Mouse (Mus musculus) T-helper 2 cell (primary cell): ENCODE data around the gene Il31.
"Not testable (repeated sequence)": the region's sequence is repeated elsewhere in the genome, so short reads cannot be mapped to it uniquely, and the experiment has no call there.

ENCODE experiments used
- in situ Hi-C: fragments of 300-600 bp; cut with MboI, MseI; formaldehyde crosslinking; loops from one replicate; pipeline ENCODE4 v1.15.1; 2025; ENCODE audit warnings: high pct_unique_total_duplicates

Il31 gene

DNA sequence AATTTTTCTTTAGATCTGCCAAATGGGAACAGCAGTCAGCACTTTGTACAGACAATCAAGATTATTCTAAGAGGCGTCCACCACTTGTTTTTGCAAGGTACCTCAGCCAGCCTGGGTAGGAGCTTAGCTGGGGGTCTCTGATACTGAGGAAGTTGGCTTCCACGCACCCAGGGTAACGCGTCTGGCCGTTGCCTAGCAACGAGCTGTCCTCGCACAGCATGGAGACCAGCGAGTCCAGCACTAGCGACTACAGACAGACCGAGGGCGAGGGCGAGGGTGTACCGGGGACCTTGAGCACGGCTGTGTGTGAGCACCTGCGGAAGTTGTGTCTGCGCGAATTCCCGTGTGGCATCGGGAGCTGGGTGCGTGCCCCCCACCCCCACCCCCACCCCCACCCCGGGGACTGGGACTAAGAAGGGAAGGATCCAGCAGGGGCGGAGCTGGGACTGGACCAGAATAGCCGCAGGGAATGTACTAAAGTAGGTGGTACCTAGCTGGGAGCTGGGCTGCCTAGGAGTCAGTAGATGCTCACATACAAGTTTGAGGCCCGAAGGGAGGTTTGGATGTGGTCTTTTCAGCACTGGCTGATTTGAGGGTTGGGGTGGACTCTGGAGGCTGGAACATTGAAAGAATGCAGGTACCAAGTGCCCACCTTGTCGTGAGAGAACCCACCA is at the start of gene Il31, which contains the start of gene Lrrc43:
Gene Il31 (minus strand): TSS at position 378 of the 674 bp plus-strand sequence.
Gene Lrrc43 (plus strand): TSS at position 194 of the 674 bp plus-strand sequence.
- in situ Hi-C loops: loop anchor here (25.0 kb wide), 1 partner anchor 1273 kb away; no protein-coding TSS in a partner anchor

DNA sequence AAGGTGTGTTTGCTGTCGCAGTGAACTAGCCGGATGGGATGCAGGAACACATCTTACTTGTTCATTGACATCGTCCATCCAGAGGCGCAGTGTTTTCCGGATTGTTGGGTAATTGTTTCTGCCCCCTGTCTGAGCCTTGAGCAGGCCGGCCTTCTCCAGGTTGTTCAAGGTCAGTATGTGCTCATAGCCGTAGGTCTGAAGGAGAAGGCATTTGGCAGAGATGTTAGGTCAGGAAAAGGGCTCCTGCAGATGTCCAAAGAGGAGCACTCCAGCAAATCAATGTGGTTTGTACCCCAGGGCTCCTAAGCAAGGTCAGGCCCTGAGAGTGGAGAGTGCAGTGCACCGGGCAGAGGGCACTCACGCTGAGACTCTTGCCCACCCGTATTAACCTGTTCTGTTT is 44.5 kb upstream of the Il31 start:
- in situ Hi-C loops: no loop called here

DNA sequence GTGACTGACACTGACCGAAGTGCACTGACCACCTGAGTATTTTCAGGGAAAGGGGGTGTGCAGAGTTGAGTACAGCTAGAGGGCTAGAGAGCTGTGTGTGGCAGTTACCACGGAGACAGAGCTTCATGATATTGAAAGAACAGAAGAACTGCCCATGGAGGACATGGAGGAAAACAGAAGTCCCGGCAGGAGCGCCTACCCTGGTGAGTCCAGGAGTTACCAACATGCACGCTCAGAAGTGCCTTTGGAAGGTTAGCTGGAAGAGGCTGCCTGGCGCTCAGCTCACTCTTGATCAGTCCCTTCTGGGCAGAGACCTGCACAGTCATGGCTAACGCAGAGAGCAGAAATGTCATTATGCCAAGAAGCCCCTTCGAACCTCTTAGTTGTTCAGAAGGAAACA is 40.8 kb upstream of the Il31 start:
- in situ Hi-C loops: no loop called here

DNA sequence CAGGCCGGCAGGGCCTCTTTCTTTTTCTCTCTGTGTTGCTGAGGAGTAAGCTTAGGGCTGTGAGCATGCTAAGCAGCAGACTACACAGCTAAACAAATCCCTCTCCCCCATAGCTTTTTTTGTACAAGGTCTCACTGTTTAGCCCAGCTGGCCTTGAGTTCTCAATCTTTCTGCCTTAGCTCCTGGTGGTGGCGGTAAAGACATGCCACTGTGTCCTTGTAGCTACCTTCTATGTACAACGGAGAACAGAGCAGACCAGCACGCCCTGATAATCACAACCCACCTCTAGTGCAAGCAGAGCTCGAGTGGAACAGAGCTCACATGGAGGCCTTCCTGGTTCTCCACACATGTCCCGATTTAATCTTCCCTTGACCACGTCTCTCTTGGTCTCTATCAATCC is 39.4 kb upstream of the Il31 start:
- in situ Hi-C loops: loop anchor here (5.0 kb wide), 1 partner anchor 49 kb away; no protein-coding TSS in a partner anchor

DNA sequence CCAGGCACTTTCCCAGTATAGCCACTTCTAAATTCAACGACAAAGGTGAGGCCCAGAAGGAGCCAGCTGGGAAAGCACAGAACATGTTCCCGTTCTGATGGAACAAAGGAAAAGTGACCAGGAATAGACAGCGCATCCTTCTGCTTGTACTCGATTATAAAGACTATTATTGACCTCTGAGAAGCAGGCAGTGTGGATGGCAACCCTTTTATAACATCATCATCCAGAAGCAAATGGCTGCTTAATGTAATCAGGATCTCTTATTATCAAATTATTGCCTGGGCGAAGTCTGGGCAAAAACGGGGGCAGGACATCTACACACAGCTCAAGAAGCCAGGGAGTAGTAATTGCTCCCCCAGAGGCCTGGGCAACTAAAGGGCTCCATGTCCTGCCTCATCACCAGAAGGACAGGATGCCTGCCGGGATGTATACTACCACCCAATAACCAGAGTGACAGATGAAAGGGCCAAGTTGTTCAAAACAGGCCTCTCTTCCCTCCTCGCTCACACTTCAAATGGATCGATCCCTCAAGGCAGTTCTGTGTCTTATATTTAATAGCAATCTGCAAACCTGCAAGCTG is 36.7 kb upstream of the Il31 start:
- in situ Hi-C loops: loop anchor here (5.0 kb wide), 1 partner anchor 51 kb away; no protein-coding TSS in a partner anchor

DNA sequence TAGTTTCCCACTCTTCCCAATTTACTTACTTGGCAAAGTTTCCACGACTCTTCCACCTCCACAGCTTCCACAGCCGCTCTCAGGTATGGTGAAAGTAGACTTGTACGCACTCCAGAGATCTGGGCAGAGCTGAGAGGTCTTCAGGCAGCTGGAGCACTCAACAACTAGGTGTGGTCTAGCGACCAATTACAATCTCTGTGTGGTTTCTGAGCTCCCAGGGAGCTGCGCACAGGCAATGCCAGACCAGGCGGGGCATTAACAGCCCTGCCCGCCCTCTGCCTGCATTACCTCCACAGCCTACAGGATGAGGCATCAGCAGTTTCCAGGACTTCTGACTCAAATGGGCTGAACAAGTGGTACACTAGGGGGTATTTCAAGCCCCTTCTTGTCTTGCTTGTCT is 36.0 kb upstream of the Il31 start, which contains the start of gene Gm49027:
Gene Gm49027 (minus strand): TSS at position 208 of the 400 bp plus-strand sequence.
- in situ Hi-C loops: loop anchor here (5.0 kb wide), 1 partner anchor 52 kb away; no protein-coding TSS in a partner anchor

DNA sequence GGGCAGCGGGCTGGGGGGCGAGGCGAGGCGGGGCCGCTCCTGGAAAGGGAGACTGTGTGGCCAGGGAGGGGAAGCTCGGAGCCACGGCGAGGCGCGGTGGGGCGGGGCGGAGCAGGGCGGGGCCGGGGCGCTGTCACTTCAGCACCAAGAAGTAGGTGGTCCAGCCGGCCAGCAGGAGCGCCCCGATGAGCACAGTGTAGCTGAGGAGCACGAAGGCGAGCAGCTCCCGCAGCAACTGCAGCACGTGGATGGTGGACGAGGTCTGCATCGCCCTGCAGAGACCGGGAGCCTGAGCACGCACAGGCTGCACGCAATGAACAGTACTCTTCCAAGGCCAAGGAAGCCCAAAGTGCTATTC is 35.1 kb upstream of the Il31 start:
- in situ Hi-C loops: no loop called here

DNA sequence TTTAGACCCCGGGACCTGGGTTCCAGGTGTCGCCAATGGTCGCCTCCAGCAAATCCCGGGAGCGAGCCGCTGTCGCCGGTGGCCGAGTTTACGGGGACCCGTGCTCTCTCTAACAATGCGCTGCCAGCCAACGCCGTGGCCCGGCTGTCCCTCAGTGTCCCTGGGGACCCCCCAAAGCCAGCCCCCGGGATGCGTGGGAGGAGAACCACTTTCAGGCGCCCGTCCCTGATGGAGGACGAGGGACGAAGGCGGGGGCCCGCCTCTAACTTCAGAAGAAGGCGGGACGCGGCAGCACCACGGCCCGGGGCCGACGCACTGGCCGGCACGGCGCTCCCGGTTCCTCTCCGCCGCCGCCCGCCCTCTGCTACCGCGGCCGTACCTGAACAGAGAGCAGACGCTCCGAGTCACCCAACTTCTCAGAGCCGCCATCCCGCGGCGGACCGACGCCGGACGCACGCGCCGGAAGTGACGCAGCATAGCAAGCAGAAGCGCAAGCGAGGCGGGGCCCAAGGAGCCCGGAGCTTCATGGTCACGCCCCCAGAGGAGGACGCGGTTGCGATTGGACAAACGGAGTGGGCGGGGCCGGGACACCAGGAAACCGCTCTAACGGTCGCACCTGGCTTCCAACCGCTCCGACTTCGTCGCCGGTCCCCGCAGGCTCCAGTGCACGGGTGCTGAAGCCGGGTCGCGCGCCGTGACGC is 34.6 kb upstream of the Il31 start, which contains the start of gene Diablo:
Gene Diablo (minus strand): TSS at position 485 of the 701 bp plus-strand sequence.
- in situ Hi-C loops: no loop called here

DNA sequence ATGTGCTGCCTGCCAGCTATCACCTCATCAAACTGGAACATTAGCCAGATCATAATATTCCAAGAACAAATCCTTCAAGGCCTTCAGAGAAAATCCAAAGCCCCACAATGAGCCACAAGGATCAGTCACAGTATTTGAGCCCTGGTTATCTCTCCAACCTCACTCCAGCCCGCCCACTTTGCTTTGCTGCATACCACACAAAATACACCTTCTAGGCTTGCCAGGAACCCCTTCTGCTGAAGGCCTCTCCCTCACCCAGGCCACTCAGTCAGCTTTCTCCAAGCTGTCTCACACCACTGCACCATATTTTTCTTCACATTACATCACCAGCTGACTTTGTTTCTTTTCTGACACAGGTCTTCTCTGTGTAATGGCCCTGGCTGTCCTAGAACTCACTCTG is 32.9 kb upstream of the Il31 start:
- in situ Hi-C loops: no loop called here

DNA sequence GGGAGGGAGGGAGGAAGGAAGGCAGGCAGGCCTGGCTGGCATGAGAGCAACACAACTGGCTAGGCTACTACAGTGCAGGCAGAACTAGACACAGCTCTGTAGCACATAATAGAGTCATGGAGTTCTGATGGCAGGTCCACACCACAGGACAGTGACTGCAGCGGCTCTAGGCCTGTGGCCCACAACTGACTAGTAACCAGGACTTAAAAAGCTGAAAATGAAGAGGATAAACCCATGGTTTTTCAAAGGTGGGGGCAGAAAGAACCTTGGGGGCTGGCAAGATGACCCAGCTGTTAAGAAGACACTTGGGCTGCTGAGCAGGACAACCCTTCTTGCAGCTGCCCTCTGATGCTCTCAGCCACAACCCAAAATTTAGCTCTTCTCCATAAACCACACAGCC is 32.3 kb upstream of the Il31 start:
- in situ Hi-C loops: no loop called here

DNA sequence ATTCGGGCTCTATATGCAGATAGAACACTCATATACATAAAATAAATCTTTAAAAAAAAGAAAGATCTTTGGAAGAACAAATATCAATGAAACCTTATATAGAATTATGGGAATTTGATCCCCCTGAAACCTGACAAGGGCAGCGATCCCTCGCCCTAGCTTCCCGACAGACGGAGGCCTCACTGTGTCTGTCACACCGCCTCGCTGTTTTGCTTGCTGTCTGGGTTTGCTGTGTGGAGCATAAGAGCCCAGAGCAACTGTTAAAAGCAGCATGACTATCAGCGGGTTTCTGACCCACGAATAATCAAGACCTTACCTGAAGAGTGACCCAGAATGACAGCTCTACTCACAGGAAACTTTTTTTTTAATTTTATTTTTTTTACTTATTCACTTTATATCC is 31.4 kb upstream of the Il31 start:
- in situ Hi-C loops: no loop called here

DNA sequence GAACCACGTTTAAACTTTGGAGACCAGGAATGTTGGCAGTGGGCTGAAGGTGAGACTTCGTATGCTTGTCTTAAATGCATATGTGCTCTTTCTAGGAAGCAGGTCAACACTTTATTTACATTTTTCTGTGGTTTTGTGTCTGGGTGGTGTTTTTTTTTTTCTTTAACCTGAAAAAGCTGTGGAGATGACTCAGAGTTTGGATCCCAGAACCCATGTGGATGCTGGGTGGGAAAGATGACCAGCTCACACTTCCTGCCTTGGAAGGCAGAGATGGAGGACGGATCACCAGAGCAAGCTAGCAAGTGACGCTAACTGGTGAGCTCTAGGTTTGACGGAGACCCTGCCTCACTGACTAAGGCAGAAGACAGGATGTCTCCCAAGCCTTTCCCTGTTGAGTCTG is 25.6 kb upstream of the Il31 start:
- in situ Hi-C loops: no loop called here

DNA sequence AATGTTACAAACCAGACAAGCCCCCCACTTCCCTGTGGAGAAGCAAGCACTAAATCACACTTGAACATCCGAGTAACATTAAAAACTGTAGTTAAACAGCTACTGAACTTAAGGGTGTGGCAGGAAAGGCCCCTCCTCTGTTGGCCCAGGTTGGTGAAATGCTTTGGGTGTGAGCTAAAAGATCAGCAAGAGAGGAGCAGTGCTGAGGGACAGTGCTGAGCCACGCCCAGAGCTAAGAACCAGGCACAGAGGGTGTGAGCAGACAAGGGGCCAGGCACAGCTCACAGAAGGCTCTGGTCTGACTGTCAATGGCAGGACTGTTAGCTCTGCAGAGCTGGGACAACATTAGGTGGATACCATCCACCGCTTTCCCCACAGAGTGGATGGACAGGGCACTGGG is 22.8 kb upstream of the Il31 start:
- in situ Hi-C loops: no loop called here

DNA sequence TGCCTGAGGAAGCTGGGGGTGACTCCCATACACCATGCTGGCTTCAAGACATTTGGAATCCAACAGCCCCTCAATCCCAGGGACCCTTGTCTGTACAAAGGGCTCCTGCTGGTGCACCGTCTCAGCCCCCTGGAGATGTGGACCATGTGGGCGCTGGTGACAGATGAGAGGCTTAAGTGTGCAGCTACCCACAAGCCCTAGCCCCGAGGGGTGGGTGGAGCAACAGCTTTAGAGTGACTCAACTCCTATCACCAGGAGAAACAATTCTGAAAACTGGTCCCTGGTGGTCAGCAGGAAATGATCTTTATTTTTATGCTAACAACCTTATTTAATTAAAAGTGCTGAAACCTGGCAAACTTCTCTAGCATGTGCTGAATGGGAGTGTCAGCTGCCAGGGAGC is 22.1 kb upstream of the Il31 start:
- in situ Hi-C loops: not testable (repeated sequence)

DNA sequence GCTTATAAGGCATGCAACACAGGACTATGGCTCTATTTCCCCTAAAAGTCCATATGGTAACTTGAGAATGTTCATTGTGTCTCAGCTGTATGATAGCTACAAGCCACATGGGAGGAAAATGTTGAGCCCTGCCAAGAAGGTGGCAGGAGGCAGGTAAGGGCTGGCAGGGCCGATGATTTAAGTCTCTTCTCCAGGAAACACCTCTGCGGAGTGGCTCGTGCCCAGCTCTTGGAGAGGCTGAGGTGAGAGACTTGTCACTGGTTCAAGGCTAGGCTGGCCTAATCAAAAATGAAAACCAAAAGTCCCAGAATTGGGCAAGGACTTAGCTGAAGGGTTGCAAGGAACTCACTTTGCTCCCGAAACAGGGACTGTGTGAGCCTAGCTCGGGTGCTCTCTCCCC is 20.9 kb upstream of the Il31 start, which contains the start of gene B3gnt4:
Gene B3gnt4 (plus strand): TSS at position 301 of the 400 bp plus-strand sequence.
- in situ Hi-C loops: no loop called here

DNA sequence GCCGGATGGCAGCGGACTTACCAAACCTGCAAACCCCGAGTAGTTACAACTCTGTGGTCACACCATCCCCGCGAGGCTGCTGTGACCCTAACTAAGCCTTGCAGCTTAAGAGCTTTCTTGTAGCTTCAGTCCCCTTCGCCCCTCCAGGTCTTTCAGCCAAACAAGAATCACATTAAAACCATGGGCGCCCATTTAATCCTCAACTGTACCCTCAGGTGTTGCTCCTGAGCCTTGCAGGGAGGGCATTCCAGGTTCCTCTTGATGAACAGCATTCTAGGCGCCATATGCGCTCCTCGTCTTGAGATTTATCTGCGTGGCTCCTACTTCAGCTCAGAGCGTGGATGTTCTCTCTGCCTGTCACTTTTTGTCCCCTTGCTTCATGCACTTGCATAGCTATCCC is 19.6 kb upstream of the Il31 start:
- in situ Hi-C loops: no loop called here

DNA sequence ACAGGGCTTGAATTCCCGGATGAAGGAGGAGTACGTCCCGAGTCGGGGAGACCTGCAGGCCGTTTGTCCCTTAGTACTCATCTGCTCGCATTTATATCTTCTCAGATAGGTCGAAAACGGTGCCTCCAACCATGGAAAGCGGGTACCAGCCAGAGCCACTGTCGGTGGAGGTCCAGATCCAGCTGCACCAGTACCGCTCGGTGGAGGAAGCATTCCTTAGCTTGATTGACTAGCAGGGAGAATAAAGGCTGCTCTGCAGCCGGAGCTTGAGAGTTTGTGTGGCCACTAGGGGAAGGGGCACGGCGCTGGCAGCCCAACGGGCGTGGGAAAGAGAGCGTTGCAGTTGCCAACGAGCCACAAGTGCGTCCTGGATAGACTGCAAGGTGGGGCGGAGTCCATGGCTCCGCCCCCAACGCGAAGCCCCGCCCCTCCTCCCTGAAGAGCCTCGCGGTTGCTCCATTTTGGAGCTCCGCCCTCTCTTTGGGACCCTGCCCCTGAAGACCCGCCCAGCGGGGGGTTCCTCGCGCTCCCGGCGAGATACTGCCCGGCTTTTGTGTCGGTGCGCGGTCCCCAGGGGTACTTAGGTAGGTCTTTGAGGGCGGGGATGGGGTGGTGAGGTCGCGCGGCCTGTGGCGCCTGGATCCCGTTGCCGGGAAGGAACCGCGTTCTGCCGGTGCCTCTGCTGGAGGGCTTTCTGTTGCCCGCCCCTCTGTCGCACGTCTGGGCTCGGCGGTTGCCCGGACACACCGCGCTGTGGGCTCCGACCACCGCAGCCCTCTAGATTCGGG is 18.8 kb upstream of the Il31 start:
- in situ Hi-C loops: no loop called here

DNA sequence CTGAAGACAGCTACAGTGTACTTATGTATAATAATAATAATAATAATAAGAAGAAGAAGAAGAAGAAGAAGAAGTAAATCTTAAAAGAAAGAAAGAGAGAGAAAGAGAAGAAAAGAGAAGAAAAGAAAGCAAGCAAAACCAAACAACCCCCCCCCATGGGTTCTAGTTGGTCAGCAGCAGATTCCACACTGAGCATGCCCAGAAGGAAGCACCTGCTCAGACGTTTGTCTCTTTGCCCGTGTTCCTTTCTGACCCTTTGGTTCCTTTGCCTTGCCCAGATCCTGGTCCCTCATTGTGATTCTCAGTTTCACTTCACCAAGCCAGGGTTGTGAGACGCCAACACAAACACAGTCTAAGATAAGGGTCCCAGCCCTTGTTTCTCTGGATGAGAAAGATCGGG is 12.7 kb upstream of the Il31 start:
- in situ Hi-C loops: no loop called here

DNA sequence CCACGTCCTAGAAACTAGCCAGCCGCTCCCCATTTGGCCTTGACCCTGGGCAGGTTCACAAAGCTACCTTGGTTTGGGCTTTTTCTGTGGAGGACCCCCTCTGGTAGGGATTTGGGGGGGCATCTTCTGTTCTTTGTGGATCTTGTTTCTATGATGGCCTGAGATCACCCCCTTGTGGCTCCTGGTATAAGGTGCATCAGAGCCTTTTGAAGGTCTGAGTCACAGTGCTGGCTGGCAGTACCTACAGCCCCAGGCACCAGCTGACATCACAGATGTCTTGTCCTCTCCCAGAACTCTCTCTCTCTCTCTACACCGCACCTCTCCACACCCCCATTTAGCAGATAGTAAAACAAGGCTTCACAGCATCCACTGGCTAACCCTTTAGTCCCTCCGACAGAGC is 10.4 kb upstream of the Il31 start:
- in situ Hi-C loops: loop anchor here (5.0 to 25.0 kb wide), 3 partner anchors 57 to 1263 kb away; no protein-coding TSS in a partner anchor

DNA sequence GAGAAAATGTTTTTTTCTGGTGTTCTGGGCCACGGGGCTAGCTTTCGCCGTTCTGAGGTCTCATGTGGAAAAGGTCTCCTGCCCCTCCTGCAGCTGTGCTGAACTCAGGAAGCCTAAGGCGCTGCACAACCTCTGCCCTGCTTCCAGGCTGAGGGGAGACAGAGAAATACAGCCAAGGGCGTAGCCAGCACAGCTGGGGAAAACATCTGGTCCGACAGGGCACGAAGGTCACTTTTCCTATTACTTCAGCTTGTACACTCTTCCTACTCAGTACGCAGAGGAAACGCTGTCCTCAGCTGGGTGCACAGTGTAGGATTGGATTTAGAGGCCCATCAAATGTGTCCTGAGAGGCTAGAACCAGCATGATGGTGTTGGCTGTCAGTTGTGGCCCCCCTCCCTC is 646 bp upstream of the Il31 start:
- in situ Hi-C loops: loop anchor here (10.0 to 25.0 kb wide), 2 partner anchors 115 to 1272 kb away; no protein-coding TSS in a partner anchor

DNA sequence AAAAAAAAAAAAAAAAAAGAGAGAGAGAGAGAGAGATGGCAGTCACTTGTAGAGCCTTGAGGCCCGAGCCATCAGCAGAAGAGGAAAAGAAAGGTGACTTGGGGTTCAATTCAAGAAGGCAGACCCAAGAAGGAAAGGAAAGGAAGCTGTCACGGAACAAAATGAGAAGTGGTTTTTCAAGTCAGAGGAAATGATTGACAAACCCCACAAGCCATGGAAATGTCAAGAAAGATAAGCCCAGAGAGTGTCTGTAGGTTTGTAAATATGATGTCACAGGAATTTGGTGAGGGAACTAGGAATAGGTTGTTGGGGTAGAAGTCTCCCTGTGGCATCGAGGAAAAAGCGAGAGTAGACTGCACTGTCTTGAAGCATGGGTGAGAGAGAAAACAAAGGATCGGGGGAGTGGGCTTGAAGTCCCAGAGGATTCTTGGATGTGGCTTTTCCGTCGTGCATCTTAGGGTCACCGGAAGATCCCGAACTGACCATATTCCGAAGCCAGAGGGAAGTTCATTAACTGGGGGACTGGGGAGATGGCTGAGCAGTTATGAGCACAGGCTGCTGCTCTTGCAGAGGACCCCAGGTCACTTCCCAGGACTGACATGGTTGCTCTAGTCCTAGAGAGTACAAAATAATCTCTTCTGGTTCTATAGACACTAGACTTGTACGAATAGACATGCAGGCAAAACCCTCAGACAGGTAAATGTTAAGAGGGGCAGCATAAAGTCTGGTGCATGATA is 1.5 kb downstream of the Il31 start:
- in situ Hi-C loops: loop anchor here (25.0 kb wide), 1 partner anchor 1274 kb away; no protein-coding TSS in a partner anchor
